Mouse (Mus musculus) liver, embryonic 11.5 days (tissue): Measurements from ENCODE around the gene Adgrv1. TPM values are rescaled to one million over a fixed set of nuclear protein-coding genes. Genes with fewer than 3 reads are reported as not detected.
"Not testable (repeated sequence)": the region's sequence is repeated elsewhere in the genome, so short reads cannot be mapped to it uniquely, and the experiment has no call there.

Experiments
- ATAC-seq: fragments of 200-750 bp; cut with Nextera tagmentation; replicated peaks from 2 replicates; pipeline ENCODE4 v1.8.0; 2017; ENCODE audit warnings: moderate number of reproducible peaks, mild to moderate bottlenecking, moderate TSS enrichment, moderate library complexity; ENCODE audit not compliant: low FRiP score
- DNase-seq: peaks from one replicate; pipeline ENCODE4 v3.0.0-alpha.2; 2017; ENCODE audit warnings: low spot score
- H3K27ac ChIP-seq: fragments of 300-500 bp; sonication (generic); 2 replicates; pipeline ENCODE4 v1.5.1; 2014; ENCODE audit warnings: mild to moderate bottlenecking, low read depth, low read length, control low read depth
- H3K27me3 ChIP-seq: fragments of 300-500 bp; sonication (generic); replicated peaks from 2 replicates; pipeline ENCODE4 v1.6.1; 2014; ENCODE audit warnings: low read length, mixed read lengths; ENCODE audit not compliant: control insufficient read depth, insufficient read depth
- H3K36me3 ChIP-seq: fragments of 300-500 bp; sonication (generic); 2 replicates; pipeline ENCODE4 v1.6.1; 2014; ENCODE audit warnings: mild to moderate bottlenecking, low read length, moderate library complexity, mixed read lengths; ENCODE audit not compliant: control insufficient read depth, insufficient read depth
- H3K4me1 ChIP-seq: fragments of 300-500 bp; sonication (generic); replicated peaks from 2 replicates; pipeline ENCODE4 v1.6.1; 2014; ENCODE audit warnings: low read length, mixed read lengths; ENCODE audit not compliant: control insufficient read depth, insufficient read depth
- H3K4me2 ChIP-seq: fragments of 300-500 bp; sonication (generic); 2 replicates; pipeline ENCODE4 v1.6.1; 2014; ENCODE audit warnings: mild to moderate bottlenecking, control low read depth, moderate library complexity
- H3K4me3 ChIP-seq: fragments of 300-500 bp; sonication (generic); 2 replicates; pipeline ENCODE4 v1.5.1; 2014; ENCODE audit warnings: low read depth, low read length, control low read depth
- H3K9ac ChIP-seq: fragments of 300-500 bp; sonication (generic); 2 replicates; pipeline ENCODE4 v1.6.1; 2014; ENCODE audit warnings: low read depth, low read length, control low read depth
- H3K9me3 ChIP-seq: fragments of 300-500 bp; sonication (generic); 2 replicates; pipeline ENCODE4 v1.6.1; 2016; ENCODE audit warnings: low read length, inconsistent platforms, mixed read lengths; ENCODE audit not compliant: control insufficient read depth
- WGBS: fragments of 180-500 bp; shearing (Covaris S2); extraction: QIAGEN DNeasy Blood & Tissue Kit; methylation state at CpG from one replicate; pipeline ENCODE4 v1.1.7; 2014; 5-methylcytosine and 5-hydroxymethylcytosine counted together
- polyA plus RNA-seq: library from polyadenylated mRNA; unstranded; fragments of >200 nt; fragmentation: Nextera tagmentation; extraction: Ambion mirVana; gene quantifications from 2 replicates; pipeline ENCODE4 v1.2.1, GENCODE M21; 2014

Gene Adgrv1
- polyA plus RNA-seq, 1 experiment from 2014 or later, result 0.58 TPM

GRCm38 (mm10) chr13:81656091-81656850, 23.3 kb upstream of the Adgrv1 start:
- peak overlapping the region; percentile 94; the same call in 1 of the 2 replicates for H3K27ac ChIP-seq
- no peak for DNase-seq
- ATAC-seq, result no peak

DNA sequence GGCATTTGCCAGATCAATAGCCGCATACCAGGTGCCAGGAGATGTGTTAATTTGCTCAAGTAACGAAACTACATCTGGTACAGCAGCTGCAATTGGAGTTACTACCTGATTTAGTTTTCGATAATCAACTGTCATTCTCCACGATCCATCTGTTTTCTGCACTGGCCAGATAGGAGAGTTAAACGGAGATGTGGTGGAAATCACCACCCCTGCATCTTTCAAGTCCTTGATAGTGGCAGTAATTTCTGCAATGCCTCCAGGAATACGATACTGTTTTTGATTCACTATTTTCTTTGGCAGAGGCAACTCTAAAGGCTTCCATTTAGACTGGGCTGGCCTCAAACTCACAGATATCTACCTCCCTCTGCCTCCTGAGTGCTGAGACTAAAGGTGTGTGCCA, 17.4 kb upstream of the Adgrv1 start:
- H3K4me3 ChIP-seq, H3K27ac ChIP-seq, H3K9ac ChIP-seq, H3K9me3 ChIP-seq, DNase-seq, H3K4me1 ChIP-seq, H3K27me3 ChIP-seq, H3K36me3 ChIP-seq, ATAC-seq: not testable (repeated sequence)
- WGBS, result 49% methylated on average over 4 of the region's 6 CpGs
- peak overlapping the region; percentile 20; the same call in 1 of the 2 replicates for H3K4me2 ChIP-seq

More at GRCm38 (mm10) chr13:81656091-81656850, 23.3 kb upstream of the Adgrv1 start:
- no peaks in the 10 kb centered on the region for H3K36me3 ChIP-seq
- no peaks in the 10 kb centered on the region for H3K27me3 ChIP-seq
- H3K4me1 ChIP-seq, result peaks cover 13% of the 10 kb centered on the region
- peak overlapping the region; percentile 85; the same call in 1 of the 2 replicates for H3K4me3 ChIP-seq
- no peak overlapping the region for H3K9ac ChIP-seq
- WGBS, result 61% methylated on average over 14 of the region's 14 CpGs
- no peaks in the 10 kb centered on the region for H3K9me3 ChIP-seq
- peak overlapping the region; percentile 90 for H3K4me2 ChIP-seq

DNA sequence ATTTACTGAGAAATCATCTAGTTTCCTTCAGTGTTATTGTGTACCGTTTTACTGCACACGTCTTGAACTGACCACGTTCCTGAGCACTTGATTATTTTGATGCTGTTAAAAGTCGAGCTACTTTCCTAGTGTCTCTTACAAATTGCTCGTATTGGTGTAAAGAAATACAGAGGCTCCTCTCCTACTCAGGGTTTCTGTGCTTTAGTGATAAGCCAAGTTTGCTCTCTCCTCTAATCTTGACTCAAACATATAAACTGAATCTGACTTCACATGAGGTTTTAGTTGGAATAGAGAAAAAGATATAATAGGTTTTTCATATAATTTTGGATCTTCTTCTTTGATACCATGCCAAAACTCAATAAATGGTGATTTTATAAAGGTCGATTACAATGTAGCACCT, 13.4 kb upstream of the Adgrv1 start:
- peaks cover 11% of the 10 kb centered on the region for H3K4me1 ChIP-seq
- peak overlapping the region; percentile 54 for H3K27ac ChIP-seq
- no peak for DNase-seq
- WGBS, result 55% methylated on average over 6 of the region's 6 CpGs
- H3K4me3 ChIP-seq, result no peak overlapping the region
- H3K4me2 ChIP-seq, result peak overlapping the region; percentile 26; the same call in 1 of the 2 replicates
- H3K9ac ChIP-seq, result no peak overlapping the region
- H3K36me3 ChIP-seq, result no peaks in the 10 kb centered on the region
- peak; percentile 52 for ATAC-seq
- no peaks in the 10 kb centered on the region for H3K27me3 ChIP-seq
- no peaks in the 10 kb centered on the region for H3K9me3 ChIP-seq

- Histone ChIP-seq H3K4me3 (no peak overlapping the region), H3K27ac (no peak overlapping the region), H3K4me1 (peaks cover 11% of the 10 kb centered on the region), H3K27me3 (no peaks in the 10 kb centered on the region), H3K9ac (no peak overlapping the region), H3K36me3 (no peaks in the 10 kb centered on the region), H3K9me3 (no peaks in the 10 kb centered on the region), H3K4me2 (no peak overlapping the region)
- DNase-seq (no peak), ATAC-seq (no peak)
- WGBS, result 90% methylated on average over 11 of the region's 11 CpGs
Measured at GRCm38 (mm10) chr13:81644047-81644565, 11.2 kb upstream of the Adgrv1 start.

- H3K27me3 ChIP-seq, result no peaks in the 10 kb centered on the region
- H3K9me3 ChIP-seq, result no peaks in the 10 kb centered on the region
- H3K27ac ChIP-seq, result peak overlapping the region; percentile 89
- ATAC-seq (peak; percentile 97), DNase-seq (peak; percentile 33)
- peaks cover 11% of the 10 kb centered on the region for H3K4me1 ChIP-seq
- H3K36me3 ChIP-seq, result no peaks in the 10 kb centered on the region
- H3K4me2 ChIP-seq, result peak overlapping the region; percentile 57
- H3K9ac ChIP-seq, result peak overlapping the region; percentile 31; the same call in 1 of the 2 replicates
- H3K4me3 ChIP-seq, result no peak overlapping the region
- WGBS, result 34% methylated on average over 7 of the region's 7 CpGs
Measured at GRCm38 (mm10) chr13:81642491-81643149, 9.7 kb upstream of the Adgrv1 start.

GRCm38 (mm10) chr13:81641289-81642045, 8.5 kb upstream of the Adgrv1 start:
- Histone ChIP-seq H3K4me2 (peak overlapping the region; percentile 33; the same call in 1 of the 2 replicates), H3K27ac (no peak overlapping the region), H3K4me1 (peaks cover 11% of the 10 kb centered on the region; the same call in 1 of the 2 replicates), H3K27me3 (no peaks in the 10 kb centered on the region), H3K4me3 (no peak overlapping the region), H3K9ac (no peak overlapping the region), H3K36me3 (no peaks in the 10 kb centered on the region), H3K9me3 (no peaks in the 10 kb centered on the region)
- ATAC-seq, result no peak
- WGBS, result 33% methylated on average over 8 of the region's 8 CpGs
- peak; percentile 39 for DNase-seq

GRCm38 (mm10) chr13:81640881-81641280, 7.9 kb upstream of the Adgrv1 start:
- Histone ChIP-seq H3K4me2 (no peak overlapping the region), H3K36me3 (no peaks in the 10 kb centered on the region), H3K27me3 (no peaks in the 10 kb centered on the region), H3K9me3 (no peaks in the 10 kb centered on the region), H3K9ac (no peak overlapping the region), H3K4me3 (no peak overlapping the region), H3K4me1 (peaks cover 11% of the 10 kb centered on the region; the same call in 1 of the 2 replicates), H3K27ac (no peak overlapping the region)
- no peak for ATAC-seq
- no peak for DNase-seq
- 60% methylated on average over 6 of the region's 6 CpGs for WGBS

DNA sequence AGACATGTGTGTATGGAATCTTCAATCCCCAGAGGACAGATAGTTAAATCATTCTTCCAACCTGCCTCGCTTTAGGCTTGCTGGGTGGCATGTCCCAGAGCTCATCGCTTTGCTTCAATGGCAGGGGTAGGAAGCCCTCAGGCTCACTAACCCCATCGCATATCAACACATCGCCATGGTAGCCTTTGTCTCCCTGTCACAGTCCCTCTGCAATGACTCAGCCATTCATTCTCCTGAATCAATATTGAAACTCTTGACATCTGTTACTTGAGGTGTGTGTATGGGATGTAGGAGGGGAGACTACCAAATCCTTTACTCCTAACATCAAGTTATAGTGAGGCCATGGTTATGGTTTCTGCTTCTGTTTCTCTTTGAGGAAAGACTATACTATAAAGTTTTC, 6.7 kb upstream of the Adgrv1 start:
- H3K27me3 ChIP-seq, result peaks cover 2% of the 10 kb centered on the region; the same call in 1 of the 2 replicates
- H3K4me1 ChIP-seq, result peaks cover 8% of the 10 kb centered on the region; the same call in 1 of the 2 replicates
- DNase-seq (no peak), ATAC-seq (no peak)
- no peak overlapping the region for H3K4me3 ChIP-seq
- H3K9me3 ChIP-seq, result no peaks in the 10 kb centered on the region
- H3K27ac ChIP-seq, result no peak overlapping the region
- 47% methylated on average over 4 of the region's 4 CpGs for WGBS
- no peak overlapping the region for H3K4me2 ChIP-seq
- H3K9ac ChIP-seq, result no peak overlapping the region
- H3K36me3 ChIP-seq, result no peaks in the 10 kb centered on the region
